Mouse (Mus musculus): ENCODE data around the gene Gm29735.
"Not testable (repeated sequence)": the region's sequence is repeated elsewhere in the genome, so short reads cannot be mapped to it uniquely, and the experiment has no call there.

Gm29735 gene

DNA sequence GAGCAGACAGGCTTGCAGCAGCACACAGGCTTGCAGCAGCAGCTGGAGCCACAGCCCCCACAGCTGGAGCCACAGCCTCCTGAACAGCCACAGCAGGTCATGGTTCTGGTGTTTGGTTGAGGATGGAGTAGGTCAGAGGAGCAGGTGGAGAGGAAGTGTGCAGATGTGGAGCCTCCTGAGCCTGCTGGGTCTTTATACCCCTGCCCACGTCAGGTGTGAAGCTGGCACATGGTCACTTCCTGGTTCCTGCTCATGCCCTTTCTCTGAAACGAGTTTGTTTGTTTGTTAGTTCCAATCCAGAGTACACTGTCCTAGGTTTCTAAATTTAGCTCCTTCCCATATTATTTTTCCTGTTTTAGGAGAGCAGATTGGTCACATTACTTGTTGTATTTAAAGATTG is at the start of gene Gm29735:
Gene Gm29735, minus strand, starts transcription at position 101 of the 400 bp plus-strand sequence.
- DNase-seq (ENCODE audit: low spot score in 2 of 2) = not testable (repeated sequence)

DNA sequence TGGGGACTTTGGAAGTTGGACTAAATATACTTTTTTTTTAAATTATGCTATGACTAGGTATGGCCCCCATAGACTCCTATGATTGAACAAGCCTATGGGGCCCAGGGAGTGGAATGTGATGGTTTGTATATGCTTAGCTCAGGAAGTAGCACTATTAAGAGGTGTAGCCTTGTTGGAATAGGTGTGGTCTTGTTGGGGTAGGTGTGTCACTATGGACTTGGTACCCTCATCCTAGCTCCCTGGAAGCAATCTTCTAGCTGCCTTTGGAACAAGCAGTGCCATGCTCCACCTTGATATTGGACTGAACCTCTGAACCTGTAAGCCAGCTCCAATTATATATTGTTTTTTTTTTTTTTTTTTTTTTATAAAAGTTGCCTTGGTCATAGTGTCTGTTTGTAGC is 48.6 kb upstream of the Gm29735 start:
- no peak for DNase-seq (ENCODE audit: low spot score in 2 of 2)

DNA sequence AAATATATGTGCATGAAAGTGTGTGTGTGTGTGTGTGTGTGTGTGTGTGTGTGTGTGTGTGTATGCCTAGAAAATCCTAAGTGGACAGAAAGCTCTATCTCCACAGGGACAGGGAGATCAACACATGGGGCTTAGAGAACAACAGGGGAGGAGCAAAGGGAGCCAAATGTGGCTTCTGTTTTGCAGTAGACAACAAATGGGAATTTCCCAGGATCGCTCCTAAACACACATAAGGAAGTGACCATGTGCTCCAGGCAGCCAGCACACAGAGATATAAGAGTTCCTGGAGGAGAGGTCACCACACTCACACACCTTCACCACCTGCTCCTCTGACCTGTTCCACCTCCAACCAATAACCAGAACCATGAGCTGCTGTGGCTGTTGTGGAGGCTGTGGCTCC is 44.2 kb upstream of the Gm29735 start, which contains the start of gene Krtap5-3:
Gene Krtap5-3, plus strand, starts transcription at position 301 of the 400 bp plus-strand sequence.
- no peak for DNase-seq (ENCODE audit: low spot score in 2 of 2)

DNA sequence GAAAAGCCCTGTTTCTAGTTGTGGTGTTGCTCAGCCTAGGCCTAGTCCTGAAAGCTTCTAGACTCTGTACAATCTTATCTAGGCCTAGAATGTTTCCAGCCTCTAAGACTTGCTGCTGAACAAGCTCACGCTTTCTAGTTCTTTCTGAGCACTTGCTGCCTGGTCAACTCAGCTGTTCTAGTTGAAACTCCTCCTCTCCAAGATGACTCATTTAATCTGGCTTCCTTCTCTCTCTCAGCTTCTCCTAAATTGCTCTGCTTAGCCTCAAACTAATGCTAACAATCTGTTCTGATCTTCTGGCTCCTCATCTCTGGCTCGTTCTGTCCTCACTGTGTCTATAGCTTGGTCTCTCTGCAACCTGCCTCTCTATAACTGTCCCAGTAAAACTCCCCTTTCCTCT is 41.8 kb upstream of the Gm29735 start:
- no peak for DNase-seq (ENCODE audit: low spot score in 2 of 2)

DNA sequence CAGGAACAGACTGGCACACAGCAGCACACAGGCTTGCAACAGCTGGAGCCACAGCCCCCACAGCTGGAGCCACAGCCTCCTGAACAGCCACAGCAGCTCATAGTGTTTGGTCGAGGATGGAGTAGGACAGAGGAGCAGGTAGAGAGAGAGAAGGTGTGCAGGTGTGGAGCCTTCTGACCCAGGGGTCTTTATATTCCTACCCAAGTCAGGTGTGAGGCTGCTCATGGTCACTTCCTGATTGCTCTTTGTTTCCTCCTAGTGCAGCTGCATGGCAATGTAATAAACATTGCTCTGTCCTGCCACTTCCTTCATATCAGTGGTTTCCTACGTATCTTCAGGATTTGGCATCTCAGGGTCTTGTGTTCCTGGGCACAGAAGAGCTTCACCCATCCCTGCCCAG is 33.4 kb upstream of the Gm29735 start, which contains the start of gene Gm10153:
Gene Gm10153, minus strand, starts transcription at position 101 of the 400 bp plus-strand sequence.
- no peak for DNase-seq (ENCODE audit: low spot score in 2 of 2)

DNA sequence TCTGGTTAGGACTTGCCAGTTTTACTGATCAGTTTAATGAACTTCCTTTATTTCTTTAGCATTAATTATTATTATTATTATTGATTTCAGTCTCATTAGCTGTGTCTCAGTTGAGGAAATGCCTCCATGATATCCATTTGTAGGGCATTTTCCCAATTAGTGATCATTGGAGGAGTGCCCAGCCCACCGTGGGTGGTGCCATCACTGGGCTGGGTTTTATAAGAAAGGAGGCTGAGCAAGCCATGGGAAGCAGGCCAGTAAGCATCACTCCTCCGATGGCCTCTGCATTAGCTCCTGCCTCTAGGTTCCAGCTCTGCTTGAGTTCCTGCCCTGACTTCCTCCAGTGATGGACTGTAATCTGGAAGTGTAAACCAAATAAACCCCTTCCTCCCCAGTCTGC is 31.2 kb upstream of the Gm29735 start:
- no peak for DNase-seq (ENCODE audit: low spot score in 2 of 2)

DNA sequence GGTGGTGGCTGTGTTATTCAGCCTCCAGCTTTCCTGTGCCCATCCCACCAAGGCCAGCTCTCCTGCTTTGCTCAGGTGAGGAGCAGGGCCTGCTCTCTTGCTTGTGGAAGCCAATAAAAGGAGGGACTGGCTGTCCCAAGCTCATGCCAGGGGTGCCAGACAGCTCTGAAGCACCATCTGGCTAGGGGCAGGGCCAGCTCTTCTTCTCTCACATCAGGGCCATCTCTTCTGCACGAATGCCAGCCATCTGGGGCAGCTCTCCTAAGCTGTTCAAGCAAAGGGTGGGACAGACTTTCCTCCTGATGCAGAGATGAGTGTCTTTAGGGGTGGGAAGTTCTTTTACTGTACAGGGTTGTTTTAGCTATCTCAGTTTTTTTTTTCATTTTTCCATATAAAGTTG is 24.1 kb upstream of the Gm29735 start:
- no peak for DNase-seq (ENCODE audit: low spot score in 2 of 2)

DNA sequence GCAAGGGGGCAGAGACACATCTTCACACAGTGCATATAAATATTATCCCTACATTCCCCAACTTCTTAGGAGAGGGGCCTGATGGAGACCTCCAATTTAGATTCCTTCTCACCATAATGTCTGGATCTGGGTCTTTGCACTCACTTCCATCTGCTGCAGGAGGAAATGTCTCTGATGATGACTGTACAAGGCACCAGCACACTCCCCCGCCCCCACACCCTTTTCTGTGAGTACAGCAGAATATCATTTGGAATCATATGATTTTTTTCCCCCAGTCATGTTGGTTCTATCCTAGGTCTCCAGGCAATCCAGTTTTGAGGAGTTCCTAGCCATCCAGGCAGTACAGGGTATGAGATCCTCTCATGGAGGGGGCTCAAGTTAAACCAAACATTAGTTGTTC is 21.8 kb upstream of the Gm29735 start:
- DNase-seq (ENCODE audit: low spot score in 2 of 2) = no peak

DNA sequence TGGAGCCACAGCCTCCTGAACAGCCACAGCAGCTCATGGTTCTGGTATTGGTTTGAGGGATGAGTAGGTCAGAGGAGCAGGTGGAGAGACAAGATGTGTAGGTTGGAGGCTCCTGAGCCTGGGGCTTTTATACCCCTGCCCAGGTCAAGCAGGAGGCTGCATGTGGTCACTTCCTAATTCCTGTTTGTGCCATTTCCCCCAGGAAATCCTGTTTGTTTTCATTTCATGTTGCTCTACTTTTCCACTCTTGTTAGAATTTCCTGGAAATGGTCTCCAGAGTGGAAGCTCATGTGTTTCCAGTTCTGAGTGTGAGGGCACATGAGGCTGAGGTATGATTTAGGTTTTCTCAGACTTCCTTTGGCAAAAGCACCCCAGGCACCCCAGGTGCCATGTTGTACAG is 19.0 kb upstream of the Gm29735 start, which contains the start of gene Krtap5-2:
Gene Krtap5-2, minus strand, starts transcription at position 101 of the 400 bp plus-strand sequence.
- DNase-seq (ENCODE audit: low spot score in 2 of 2) = not testable (repeated sequence)

DNA sequence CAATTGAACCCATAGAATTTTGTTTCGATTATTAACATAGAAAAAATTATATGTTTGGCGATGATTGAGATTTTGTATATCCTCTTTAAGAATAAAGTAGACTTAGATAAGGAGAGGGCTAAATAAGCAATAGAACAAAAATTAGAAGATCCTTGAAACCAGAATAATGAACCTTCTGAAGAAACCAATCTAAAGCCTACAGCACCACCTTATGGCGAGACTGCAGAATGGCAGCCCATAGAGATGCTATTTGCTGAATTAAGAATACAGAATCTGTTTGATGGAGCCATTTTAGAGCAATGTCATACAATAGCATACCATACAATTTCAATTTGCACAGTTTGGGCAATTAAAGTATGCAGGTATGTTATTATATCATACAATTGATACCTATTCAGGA is 12.9 kb upstream of the Gm29735 start:
- DNase-seq (ENCODE audit: low spot score in 2 of 2) = no peak

DNA sequence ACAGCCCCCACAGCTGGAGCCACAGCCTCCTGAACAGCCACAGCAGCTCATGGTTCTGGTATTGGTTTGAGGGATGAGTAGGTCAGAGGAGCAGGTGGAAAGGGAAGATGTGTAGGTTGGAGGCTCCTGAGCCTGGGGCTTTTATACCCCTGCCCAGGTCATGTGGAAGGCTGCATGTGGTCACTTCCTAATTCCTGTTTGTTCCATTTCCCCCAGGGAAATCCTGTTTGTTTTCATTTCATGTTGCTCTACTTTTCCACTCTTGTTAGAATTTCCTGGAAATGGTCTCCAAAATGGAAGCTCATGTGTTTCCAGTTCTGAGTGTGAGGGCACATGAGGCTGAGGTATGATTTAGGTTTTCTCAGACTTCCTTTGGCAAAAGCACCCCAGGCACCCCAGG is 8.7 kb upstream of the Gm29735 start, which contains the start of gene Gm4553:
Gene Gm4553, minus strand, starts transcription at position 101 of the 400 bp plus-strand sequence.
- DNase-seq (ENCODE audit: low spot score in 2 of 2) = not testable (repeated sequence)

DNA sequence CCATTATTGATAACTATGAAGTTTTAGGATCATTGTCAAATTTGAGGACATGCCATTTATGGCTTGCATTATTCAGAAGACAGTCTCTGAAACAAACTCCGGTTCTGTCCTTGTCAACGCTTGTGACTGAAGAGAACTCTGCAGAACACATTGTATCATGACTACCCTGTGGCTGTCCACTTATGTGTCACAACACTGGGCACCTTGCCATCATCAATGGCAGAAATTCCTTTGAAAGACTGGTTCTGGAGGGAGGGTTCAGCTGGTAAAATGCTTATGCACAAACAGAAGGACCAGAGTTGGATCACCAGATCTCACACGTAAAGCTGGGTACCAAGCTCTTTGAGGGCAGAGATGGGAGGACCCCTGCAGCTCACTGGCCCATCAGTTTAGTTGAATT is 2.5 kb upstream of the Gm29735 start:
- DNase-seq (ENCODE audit: low spot score in 2 of 2) = no peak

DNA sequence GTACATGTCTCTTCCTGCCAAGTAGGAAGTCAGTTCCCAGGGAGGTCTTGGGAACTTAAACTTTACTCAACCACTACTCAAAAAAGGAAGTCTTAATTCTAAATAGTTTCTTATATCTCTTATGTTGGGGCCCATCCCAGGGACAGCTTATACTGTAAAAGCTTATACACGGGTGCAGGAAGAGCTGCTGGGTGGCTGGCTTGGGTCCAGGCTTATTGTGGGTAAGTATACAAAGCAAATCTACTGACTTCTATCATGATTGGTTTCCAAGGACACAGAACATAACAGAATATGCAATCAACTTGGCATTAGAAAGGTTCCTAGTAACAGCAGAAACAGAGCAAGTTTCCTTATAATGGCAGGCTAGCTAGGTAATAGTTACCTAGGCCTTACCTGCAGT is 1.6 kb downstream of the Gm29735 start:
- DNase-seq (ENCODE audit: low spot score in 2 of 2) = no peak

DNA sequence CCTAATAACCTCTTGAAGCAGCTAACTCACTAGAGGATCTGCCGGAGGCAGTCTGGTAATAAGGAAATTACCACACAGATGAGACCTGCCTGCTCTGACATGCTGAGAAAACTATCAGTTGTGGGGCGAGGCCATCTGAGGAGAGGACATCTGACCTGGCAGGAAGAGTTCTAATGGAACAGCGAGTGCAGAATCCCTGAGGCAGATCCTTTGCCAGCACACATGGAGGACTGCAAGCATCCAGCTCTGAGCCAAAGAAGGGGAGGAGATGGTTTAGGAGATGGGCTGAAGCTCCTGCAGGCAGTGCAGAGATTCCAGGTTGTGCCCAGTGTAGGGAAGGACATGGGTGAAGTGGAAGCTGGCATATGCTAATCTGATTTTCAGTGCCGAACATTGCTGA is 4.7 kb downstream of the Gm29735 start:
- DNase-seq (ENCODE audit: low spot score in 2 of 2) = no peak

DNA sequence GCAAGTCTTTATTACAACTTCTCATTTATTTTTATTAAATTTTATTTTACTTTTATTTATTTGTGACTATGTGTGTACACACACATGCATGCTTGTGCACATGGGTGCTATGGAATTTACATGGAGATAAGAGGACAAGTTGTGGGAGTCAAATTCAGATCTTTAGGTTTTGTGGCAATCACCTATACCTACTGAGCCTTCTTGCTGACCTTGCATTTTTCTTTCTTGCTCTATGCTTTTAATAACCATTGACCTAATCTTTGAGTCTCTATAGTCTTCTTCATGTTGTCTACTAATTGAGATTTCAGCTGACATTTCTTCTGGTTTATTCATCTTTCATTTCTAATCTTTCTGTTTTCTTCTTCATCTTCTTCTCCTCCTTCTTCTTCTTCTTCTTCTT is 8.3 kb downstream of the Gm29735 start:
- no peak for DNase-seq (ENCODE audit: low spot score in 2 of 2)

DNA sequence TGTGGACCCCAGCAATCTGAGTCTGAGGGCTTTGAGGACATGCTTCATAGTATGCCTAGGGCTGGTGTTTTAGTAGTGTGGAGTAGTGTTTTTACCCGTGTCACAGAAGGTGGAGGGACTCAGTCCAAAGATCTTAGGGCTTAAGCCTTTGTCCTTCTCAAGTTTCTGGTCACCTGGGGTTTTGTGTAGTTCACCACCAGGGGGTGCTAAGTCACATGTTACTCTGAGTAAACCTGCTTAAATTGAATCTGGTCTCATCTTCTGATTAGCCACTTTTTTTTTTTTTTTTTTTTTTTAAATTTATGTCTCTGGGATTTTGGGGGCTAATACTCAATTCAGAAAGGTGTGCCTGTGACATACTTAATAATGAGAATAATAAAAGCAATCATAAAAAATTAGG is 10.9 kb downstream of the Gm29735 start:
- DNase-seq (ENCODE audit: low spot score in 2 of 2) = peak; percentile 8 to 30

DNA sequence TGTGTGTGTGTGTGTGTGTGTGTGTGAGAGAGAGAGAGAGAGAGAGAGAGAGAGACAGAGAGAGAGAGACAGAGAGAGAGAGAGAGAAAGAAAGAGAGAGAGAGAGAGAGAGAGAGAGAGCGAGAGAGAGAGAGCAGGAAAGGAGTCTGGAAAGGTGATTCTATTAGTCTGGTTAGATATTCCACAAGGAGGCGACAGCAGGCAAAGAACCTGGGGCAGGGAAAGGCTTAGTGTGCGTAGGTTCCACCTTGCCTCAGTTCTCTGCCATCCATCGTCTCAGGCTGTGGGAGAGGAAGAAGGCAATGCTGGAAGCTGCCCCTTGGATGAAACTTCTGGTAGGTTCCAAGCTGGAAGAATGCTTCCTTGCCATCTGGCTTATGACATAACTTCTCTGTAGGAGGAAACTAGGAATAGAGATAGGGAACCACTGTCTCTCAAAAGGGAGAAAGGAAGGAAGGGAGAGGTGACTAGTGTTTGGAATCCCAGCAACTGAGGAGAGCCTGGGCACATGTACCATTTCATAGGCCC is 11.4 kb downstream of the Gm29735 start:
- no peak for DNase-seq (ENCODE audit: low spot score in 2 of 2)

DNA sequence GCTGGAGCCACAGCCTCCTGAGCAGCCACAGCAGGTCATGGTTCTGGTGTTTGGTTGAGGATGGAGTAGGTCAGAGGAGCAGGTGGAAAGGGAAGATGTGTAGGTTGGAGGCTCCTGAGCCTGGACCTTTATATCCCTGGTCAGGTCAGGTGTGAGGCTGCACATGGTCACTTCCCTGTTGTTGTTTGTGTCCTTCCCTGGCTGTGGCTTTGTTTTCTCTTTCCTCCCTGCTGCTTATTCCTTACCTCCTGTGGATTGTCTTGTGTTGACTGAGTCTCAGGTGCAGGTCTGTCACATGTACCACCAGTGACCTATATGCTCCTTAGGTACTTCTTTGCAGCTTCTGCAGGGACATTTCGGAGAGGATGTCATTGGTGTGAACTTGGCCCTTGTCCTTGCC is 12.4 kb downstream of the Gm29735 start, which contains the start of gene Gm45337:
Gene Gm45337, minus strand, starts transcription at position 101 of the 400 bp plus-strand sequence.
- no peak for DNase-seq (ENCODE audit: low spot score in 2 of 2)

DNA sequence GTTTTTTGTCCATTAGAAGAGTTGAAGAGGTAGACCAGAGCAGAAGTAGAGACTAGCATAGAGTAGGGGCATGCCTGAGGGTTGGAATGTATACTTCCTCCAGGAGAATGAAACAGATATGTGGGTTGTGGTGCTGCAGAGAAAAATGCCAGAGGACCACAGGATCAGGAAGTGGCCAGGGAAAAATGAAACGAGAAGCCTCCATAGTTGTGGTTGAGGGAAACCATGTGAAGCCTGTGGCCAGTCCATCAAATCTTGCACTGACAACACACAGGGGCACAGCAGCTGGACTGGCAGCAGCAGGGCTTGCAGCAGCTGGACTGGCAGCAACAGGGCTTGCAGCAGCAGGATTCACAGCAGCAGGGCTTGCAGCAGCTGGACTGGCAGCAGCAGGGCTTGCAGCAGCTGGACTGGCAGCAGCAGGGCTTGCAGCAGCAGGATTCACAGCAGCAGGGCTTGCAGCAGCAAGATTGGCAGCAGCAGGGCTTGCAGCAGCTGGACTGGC is 13.4 kb downstream of the Gm29735 start:
- DNase-seq (ENCODE audit: low spot score in 2 of 2) = not testable (repeated sequence)

DNA sequence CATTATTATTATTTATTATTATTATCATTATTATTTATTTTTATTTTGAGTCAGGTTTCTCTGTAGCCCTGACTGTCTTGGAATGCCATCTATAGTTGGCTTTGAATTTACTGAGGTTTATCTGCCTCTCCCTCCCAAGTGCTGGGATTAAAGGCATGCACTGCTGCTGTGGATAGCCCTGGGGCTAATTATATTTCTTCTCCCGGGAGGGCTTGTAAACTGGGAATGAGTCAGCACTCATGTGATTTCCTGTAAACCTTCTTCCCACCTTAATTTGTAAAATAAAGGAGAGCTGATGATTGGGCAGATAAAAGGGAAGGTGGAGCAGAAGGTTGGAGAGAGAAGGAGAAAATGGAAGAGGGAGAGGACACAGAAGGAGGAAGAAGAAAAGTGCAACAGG is 16.2 kb downstream of the Gm29735 start:
- no peak for DNase-seq (ENCODE audit: low spot score in 2 of 2)

DNA sequence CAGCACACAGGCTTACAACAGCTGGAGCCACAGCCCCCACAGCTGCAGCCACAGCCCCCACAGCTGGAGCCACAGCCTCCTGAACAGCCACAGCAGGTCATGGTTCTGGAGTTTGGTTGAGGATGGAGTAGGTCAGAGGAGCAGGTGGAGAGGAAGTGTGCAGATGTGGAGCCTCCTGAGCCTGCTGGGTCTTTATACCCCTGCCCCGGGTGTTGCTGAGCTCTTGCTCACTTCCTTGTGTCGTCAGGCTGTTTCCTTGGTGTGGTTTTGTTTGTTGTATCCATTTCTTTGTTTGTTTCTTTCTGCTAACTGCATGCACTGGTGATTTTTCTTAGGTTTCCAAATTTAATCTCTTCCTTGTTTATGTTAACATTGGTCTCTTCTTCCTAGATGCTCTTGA is 21.0 kb downstream of the Gm29735 start, which contains the start of gene Gm39115:
Gene Gm39115, minus strand, starts transcription at position 101 of the 400 bp plus-strand sequence.
- not testable (repeated sequence) for DNase-seq (ENCODE audit: low spot score in 2 of 2)

DNA sequence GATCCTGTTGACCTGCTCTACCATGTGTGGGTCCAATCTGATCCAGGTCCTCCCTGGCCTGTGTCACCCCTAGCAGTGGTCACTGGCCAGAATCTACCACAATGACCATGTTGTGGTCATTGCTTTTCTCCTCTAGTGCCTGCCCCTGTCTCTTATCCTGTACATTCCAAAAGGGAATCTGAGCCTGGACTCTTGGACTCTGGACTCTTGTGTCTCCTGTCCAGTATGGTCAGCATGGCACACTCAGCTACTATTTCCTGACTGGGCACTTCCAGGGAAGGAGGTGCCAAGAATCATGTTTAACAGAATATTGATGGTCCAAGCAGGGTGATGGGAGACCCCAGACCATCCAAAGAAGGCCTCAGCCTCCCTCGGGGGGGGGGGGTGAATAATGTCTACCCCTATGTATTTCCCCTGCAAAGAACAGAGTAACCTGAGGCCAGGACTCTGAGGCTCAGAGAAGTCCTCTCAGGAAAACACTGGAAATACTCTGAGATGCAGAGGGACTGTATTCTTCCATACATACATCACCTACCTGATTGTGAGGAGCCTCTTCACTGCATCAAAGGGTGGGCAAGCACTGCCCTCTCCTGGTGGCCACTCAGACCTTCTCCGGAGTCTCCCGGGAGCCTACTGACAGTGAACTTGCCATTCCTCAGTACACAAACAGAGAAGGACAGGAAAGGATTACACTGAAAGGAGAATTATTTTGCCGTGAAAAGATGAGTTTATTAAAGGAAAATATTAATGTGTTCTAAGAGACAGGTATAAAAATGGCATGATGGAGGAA is 22.5 kb downstream of the Gm29735 start:
- no peak for DNase-seq (ENCODE audit: low spot score in 2 of 2)

DNA sequence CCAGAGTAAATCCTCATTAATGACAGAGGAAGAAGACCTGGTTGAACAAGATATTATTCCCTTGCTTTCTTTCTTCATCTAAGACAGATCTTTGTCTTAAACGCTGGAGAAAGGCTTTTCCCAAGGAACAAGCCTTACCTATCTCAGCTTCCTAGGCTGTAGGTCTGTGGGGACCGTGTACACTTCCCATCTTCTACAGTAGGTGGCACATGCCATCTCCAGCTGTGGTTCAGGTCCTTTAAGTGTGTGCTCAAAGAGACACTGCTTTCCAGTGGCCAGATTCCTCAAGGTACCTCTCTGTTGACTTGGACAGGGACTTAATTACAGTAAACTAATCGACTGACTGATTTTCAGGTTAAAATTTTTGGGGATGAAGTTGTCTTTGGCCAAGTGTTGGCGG is 28.1 kb downstream of the Gm29735 start:
- DNase-seq (ENCODE audit: low spot score in 2 of 2) = no peak
